Mouse (Mus musculus): Measurements from ENCODE around the gene Zfp579.

DNA sequence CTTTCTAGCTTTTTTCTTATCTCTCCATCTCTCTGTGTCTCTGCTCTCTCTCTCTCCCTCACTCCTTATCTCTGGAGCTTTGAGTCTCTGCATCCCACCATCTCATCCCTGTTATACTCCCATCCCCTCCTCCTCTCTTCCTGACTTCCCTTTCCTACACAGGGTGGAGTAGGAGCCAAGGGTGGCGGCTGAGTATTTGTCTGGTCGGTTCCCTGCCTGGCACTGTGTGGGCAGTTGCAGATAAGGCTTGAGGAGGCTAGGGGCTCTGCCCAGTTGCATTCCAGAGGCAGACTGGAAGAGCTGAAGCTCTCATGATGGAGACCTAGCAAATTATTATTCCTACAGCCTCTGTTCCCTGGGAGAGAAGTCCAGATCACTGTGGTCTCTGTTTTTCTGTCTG, 7.7 kb downstream of the Zfp579 start:
- TF ChIP-seq EP300 (IDR thresholded peaks at IDR 0.05; ENCODE audit: insufficient read depth, low read depth, low read length) = no peak
- no peak for TF ChIP-seq CTCF (IDR thresholded peaks at IDR 0.05; ENCODE audit: low read depth, low read length)

All from ES-Bruce4 (cell line).